Mouse (Mus musculus): ENCODE measurements around the gene Zfp54. TPM values are rescaled to one million over a fixed set of nuclear protein-coding genes. Genes with fewer than 3 reads are reported as not detected.

Gene Zfp54
- 11.7 TPM for polyA plus RNA-seq (2017; shearing (Covaris generic))

GRCm38 (mm10) chr17:21422664-21423599, at the start of gene Zfp54:
Gene Zfp54 (plus strand): TSS chr17:21423227.

GRCm38 (mm10) chr17:21383391-21384056, 39.5 kb upstream of the Zfp54 start, which contains the start of gene Zfp677:
Gene Zfp677 (plus strand): TSS chr17:21383748.

DNA sequence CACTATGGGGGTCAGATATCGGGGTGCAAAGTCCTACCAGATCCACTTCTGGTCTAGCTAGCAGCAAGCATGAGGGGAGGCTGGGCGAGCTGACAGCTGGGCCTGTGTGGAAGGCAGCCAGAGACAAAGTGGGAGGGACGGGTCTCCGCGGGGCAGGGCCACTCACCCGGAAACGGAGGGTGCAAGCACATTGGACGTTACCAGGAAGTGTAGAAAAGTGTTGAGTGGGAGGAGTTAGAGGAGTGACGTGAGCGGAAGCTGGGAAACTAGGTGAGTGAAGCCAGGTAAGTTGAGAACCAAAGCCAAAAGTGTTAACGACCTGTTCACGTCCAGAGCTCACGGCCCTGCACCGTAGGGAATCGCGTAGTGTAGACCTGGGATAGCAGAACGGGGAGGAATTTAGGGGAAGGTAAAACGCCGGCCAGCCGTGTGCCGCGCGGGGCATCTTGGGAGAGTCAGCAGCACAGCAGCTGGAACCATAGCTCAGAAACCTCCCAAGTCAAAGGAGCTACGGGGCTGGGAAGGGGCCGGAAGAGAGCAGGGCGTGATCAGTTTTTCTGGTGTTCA, 27.2 kb downstream of the Zfp54 start, which contains the start of gene Zfp51:
Zfp51 (plus strand) TSS at position 237 of the 567 bp plus-strand sequence.

Other genes starting within 250 kb of the Zfp54 start
- gene Vmn1r234, start 197.1 kb upstream of the Zfp54 start, polyA plus RNA-seq (2017; shearing (Covaris generic)): not detected
- gene Vmn1r235, start 166.8 kb upstream of the Zfp54 start, polyA plus RNA-seq (2017; shearing (Covaris generic)): not detected
- gene Vmn1r236, start 140.3 kb upstream of the Zfp54 start, polyA plus RNA-seq (2017; shearing (Covaris generic)): not detected
- gene Vmn1r237, start 111.4 kb upstream of the Zfp54 start, polyA plus RNA-seq (2017; shearing (Covaris generic)): not detected
- 22.2 TPM for gene Zfp677, start 39.5 kb upstream of the Zfp54 start, polyA plus RNA-seq (2017; shearing (Covaris generic))
- 48.7 TPM for gene Zfp51, start 27.1 kb downstream of the Zfp54 start, polyA plus RNA-seq (2017; shearing (Covaris generic))
- gene Zfp53, start 65.8 kb downstream of the Zfp54 start, polyA plus RNA-seq (2017; shearing (Covaris generic)): 65.0 TPM
- gene Zfp52, start 112.3 kb downstream of the Zfp54 start, polyA plus RNA-seq (2017; shearing (Covaris generic)): 26.1 TPM
- 4.9 TPM for gene Zfp948, start 143.8 kb downstream of the Zfp54 start, polyA plus RNA-seq (2017; shearing (Covaris generic))
- gene Zfp983, start 227.4 kb downstream of the Zfp54 start, polyA plus RNA-seq (2017; shearing (Covaris generic)): 19.0 TPM